Mouse (Mus musculus) kidney, embryonic 16.5 days (tissue): Measurements from ENCODE around the gene Lyrm7. TPM values are rescaled to one million over a fixed set of nuclear protein-coding genes. Genes with fewer than 3 reads are reported as not detected.

Source experiments
- polyA plus RNA-seq: library from polyadenylated mRNA; unstranded; fragments of >200 nt; fragmentation: Nextera tagmentation; extraction: Ambion mirVana; gene quantifications from 2 replicates; pipeline ENCODE4 v1.2.1, GENCODE M21; 2015

The Lyrm7 gene
- polyA plus RNA-seq, 1 experiment from 2014 or later: 9.2 TPM

Other genes starting within 250 kb of the Lyrm7 start
- gene Cdc42se2, start 73.2 kb downstream of the Lyrm7 start, polyA plus RNA-seq: 98.6 and 103 TPM in 2 replicates
- gene Hint1, start 5.5 kb upstream of the Lyrm7 start, polyA plus RNA-seq: 540 and 595 TPM in 2 replicates
- gene Gpx3, start 41.5 kb upstream of the Lyrm7 start, polyA plus RNA-seq: 262 and 297 TPM in 2 replicates
- 20.2 and 22.0 TPM in 2 replicates for gene Tnip1, start 102.0 kb upstream of the Lyrm7 start, polyA plus RNA-seq
- 239 and 266 TPM in 2 replicates for gene Anxa6, start 172.5 kb upstream of the Lyrm7 start, polyA plus RNA-seq
- 3.0 and 3.6 TPM in 2 replicates for gene Ccdc69, start 217.2 kb upstream of the Lyrm7 start, polyA plus RNA-seq
- 38.0 and 39.7 TPM in 2 replicates for gene Gm2a, start 237.2 kb upstream of the Lyrm7 start, polyA plus RNA-seq